Mouse (Mus musculus) intestine, postnatal 0 days (tissue): ENCODE results near the gene Mag. TPM values are rescaled to one million over a fixed set of nuclear protein-coding genes. Genes with fewer than 3 reads are reported as not detected.
A peak's percentile ranks its signal among the peaks of the same experiment; 100 is the strongest.

Experiments used
- ATAC-seq: fragments of 200-750 bp; cut with Nextera tagmentation; 2 replicates; pipeline ENCODE4 v1.8.0; 2017; ENCODE audit warnings: mild to moderate bottlenecking, moderate TSS enrichment, moderate library complexity
- H3K27ac ChIP-seq: fragments of 300-500 bp; sonication (generic); 2 replicates; pipeline ENCODE4 v1.5.1; 2014; ENCODE audit warnings: mild to moderate bottlenecking, low read depth, low read length, moderate library complexity
- H3K27me3 ChIP-seq: fragments of 300-500 bp; sonication (generic); replicated peaks from 2 replicates; pipeline ENCODE4 v1.6.1; 2014; ENCODE audit warnings: low read length, mixed read lengths; ENCODE audit not compliant: control insufficient read depth, insufficient read depth
- H3K36me3 ChIP-seq: fragments of 300-500 bp; sonication (generic); 2 replicates; pipeline ENCODE4 v1.6.1; 2014; ENCODE audit warnings: mild to moderate bottlenecking, moderate library complexity; ENCODE audit not compliant: control insufficient read depth, insufficient read depth
- H3K4me1 ChIP-seq: fragments of 300-500 bp; sonication (generic); replicated peaks from 2 replicates; pipeline ENCODE4 v1.6.1; 2014; ENCODE audit warnings: antibody characterized with exemption, low read length, mixed read lengths; ENCODE audit not compliant: control insufficient read depth, insufficient read depth
- H3K4me2 ChIP-seq: fragments of 300-500 bp; sonication (generic); replicated peaks from 2 replicates; pipeline ENCODE4 v1.6.1; 2014; ENCODE audit warnings: low read depth, mild to moderate bottlenecking, moderate library complexity
- H3K4me3 ChIP-seq: fragments of 300-500 bp; sonication (generic); 2 replicates; pipeline ENCODE4 v1.5.1; 2014; ENCODE audit warnings: low read depth, low read length
- H3K9ac ChIP-seq: fragments of 300-500 bp; sonication (generic); 2 replicates; pipeline ENCODE4 v1.6.1; 2014; ENCODE audit warnings: mild to moderate bottlenecking, low read depth, low read length
- H3K9me3 ChIP-seq: fragments of 300-500 bp; sonication (generic); 2 replicates; pipeline ENCODE4 v1.6.1; 2016; ENCODE audit warnings: mixed run types; ENCODE audit not compliant: control insufficient read depth
- CTCF ChIP-seq: sonication (generic); IDR thresholded peaks from 2 replicates; pipeline ENCODE4 v1.5.1; 2016; ENCODE audit warnings: low read depth, mild to moderate bottlenecking, control low read depth, antibody characterized with exemption, moderate library complexity
- WGBS: fragments of 180-500 bp; shearing (Covaris S2); extraction: QIAGEN DNeasy Blood & Tissue Kit; methylation state at CpG from one replicate; pipeline ENCODE4 v1.1.7; 2014; 5-methylcytosine and 5-hydroxymethylcytosine counted together
- polyA plus RNA-seq: library from polyadenylated mRNA; unstranded; fragments of >200 nt; fragmentation: Nextera tagmentation; extraction: Ambion mirVana; gene quantifications from 2 replicates; pipeline ENCODE4 v1.2.1, GENCODE M21; 2015

Mag gene
- polyA plus RNA-seq, 1 experiment from 2014 or later: 0.18 TPM

GRCm38 (mm10) chr7:30957367-30957783, 42.7 kb upstream of the Mag start:
- Histone ChIP-seq H3K27me3 (no peaks in the 10 kb centered on the region), H3K4me2 (peak overlapping the region; percentile 92), H3K36me3 (peaks cover 55% of the 10 kb centered on the region), H3K9me3 (no peaks in the 10 kb centered on the region), H3K4me1 (peaks cover 4% of the 10 kb centered on the region; the same call in 1 of the 2 replicates), H3K9ac (peak overlapping the region; percentile 100), H3K4me3 (peak overlapping the region; percentile 92), H3K27ac (peak overlapping the region; percentile 99)
- ATAC-seq: peak; percentile 80
- TF ChIP-seq CTCF: no peak
- 0% methylated on average over 37 of the region's 43 CpGs for WGBS

- H3K27ac ChIP-seq: peak within 1 kb of the TSS; percentile 99
- H3K9ac ChIP-seq: peak within 1 kb of the TSS; percentile 100
- H3K27me3 ChIP-seq: no peaks in the 10 kb centered on the region
- no peak for TF ChIP-seq CTCF
- peaks cover 54% of the 10 kb centered on the region for H3K36me3 ChIP-seq
- H3K4me1 ChIP-seq: peaks cover 4% of the 10 kb centered on the region; the same call in 1 of the 2 replicates
- under 1% methylated on average over 39 of the region's 82 CpGs for WGBS
- H3K4me2 ChIP-seq: peak within 1 kb of the TSS; percentile 92
- no peaks in the 10 kb centered on the region for H3K9me3 ChIP-seq
- H3K4me3 ChIP-seq: peak within 1 kb of the TSS; percentile 92
- peak; percentile 59 for ATAC-seq
Observed at GRCm38 (mm10) chr7:30956756-30957366, 42.2 kb upstream of the Mag start, which contains the start of gene Usf2. TSS of gene Usf2 (minus strand) at chr7:30956803.

- TF ChIP-seq CTCF: no peak
- Histone ChIP-seq H3K36me3 (peaks cover 55% of the 10 kb centered on the region), H3K9ac (peak overlapping the region; percentile 100), H3K27ac (peak overlapping the region; percentile 99), H3K4me1 (peaks cover 4% of the 10 kb centered on the region; the same call in 1 of the 2 replicates), H3K4me2 (peak overlapping the region; percentile 92), H3K27me3 (no peaks in the 10 kb centered on the region), H3K9me3 (no peaks in the 10 kb centered on the region), H3K4me3 (peak overlapping the region; percentile 92)
- ATAC-seq: peak; percentile 45
- WGBS: 2% methylated on average over 30 of the region's 49 CpGs
Observed at GRCm38 (mm10) chr7:30956357-30956751, 41.7 kb upstream of the Mag start.

GRCm38 (mm10) chr7:30955584-30956356, 41.1 kb upstream of the Mag start:
- peaks cover 55% of the 10 kb centered on the region for H3K36me3 ChIP-seq
- WGBS: under 1% methylated on average over 57 of the region's 64 CpGs
- H3K9ac ChIP-seq: peak overlapping the region; percentile 100
- no peaks in the 10 kb centered on the region for H3K27me3 ChIP-seq
- peak; percentile 95 for TF ChIP-seq CTCF
- ATAC-seq: peak; percentile 66
- H3K4me1 ChIP-seq: peaks cover 4% of the 10 kb centered on the region; the same call in 1 of the 2 replicates
- H3K4me2 ChIP-seq: peak overlapping the region; percentile 92
- no peaks in the 10 kb centered on the region for H3K9me3 ChIP-seq
- peak overlapping the region; percentile 92 for H3K4me3 ChIP-seq
- peak overlapping the region; percentile 99 for H3K27ac ChIP-seq

GRCm38 (mm10) chr7:30954971-30955520, 40.4 kb upstream of the Mag start:
- WGBS: 81% methylated on average over 12 of the region's 12 CpGs
- Histone ChIP-seq H3K4me2 (peak overlapping the region; percentile 92), H3K4me1 (peaks cover 4% of the 10 kb centered on the region; the same call in 1 of the 2 replicates), H3K9me3 (no peaks in the 10 kb centered on the region), H3K27me3 (no peaks in the 10 kb centered on the region), H3K9ac (no peak overlapping the region), H3K4me3 (peak overlapping the region; percentile 92), H3K36me3 (peaks cover 56% of the 10 kb centered on the region), H3K27ac (no peak overlapping the region)
- TF ChIP-seq CTCF: no peak
- ATAC-seq: no peak

- no peak for ATAC-seq
- WGBS: 75% methylated on average over 3 of the region's 3 CpGs
- Histone ChIP-seq H3K27me3 (no peaks in the 10 kb centered on the region), H3K9me3 (no peaks in the 10 kb centered on the region), H3K27ac (no peak overlapping the region), H3K4me2 (no peak overlapping the region), H3K9ac (no peak overlapping the region), H3K36me3 (peaks cover 54% of the 10 kb centered on the region), H3K4me3 (no peak overlapping the region), H3K4me1 (peaks cover 4% of the 10 kb centered on the region; the same call in 1 of the 2 replicates)
- TF ChIP-seq CTCF: peak; percentile 14; the same call in 1 of the 2 replicates
Observed at GRCm38 (mm10) chr7:30954036-30954435, 39.4 kb upstream of the Mag start.
